Mouse (Mus musculus): Measurements from ENCODE around the gene Mymk.

- TF ChIP-seq POLR2A (IDR thresholded peaks at IDR 0.05; ENCODE audit: insufficient read depth, low read depth, low read length) (no peak), CTCF (IDR thresholded peaks at IDR 0.05; ENCODE audit: insufficient read depth, low read depth, low read length) (no peak)
Observed at GRCm38 (mm10) chr2:27084963-27085362, 13.0 kb upstream of the Mymk start.
